Mouse (Mus musculus) embryonic facial prominence, embryonic 12.5 days (tissue): ENCODE measurements around the gene Upk3bl. TPM values are rescaled to one million over a fixed set of nuclear protein-coding genes. Genes with fewer than 3 reads are reported as not detected.
A peak's percentile ranks its signal among the peaks of the same experiment; 100 is the strongest.
"Not testable (repeated sequence)": the region's sequence is repeated elsewhere in the genome, so short reads cannot be mapped to it uniquely, and the experiment has no call there.

Experiments used
- ATAC-seq: fragments of 200-750 bp; cut with Nextera tagmentation; 2 replicates; pipeline ENCODE4 v1.8.0; 2017; ENCODE audit not compliant: insufficient number of reproducible peaks, insufficient read depth, low FRiP score, low TSS enrichment
- H3K27ac ChIP-seq: fragments of 300-500 bp; sonication (generic); 2 replicates; pipeline ENCODE4 v1.5.1; 2016; ENCODE audit warnings: mild to moderate bottlenecking
- H3K27me3 ChIP-seq: fragments of 300-500 bp; sonication (generic); 2 replicates; pipeline ENCODE4 v1.6.1; 2016; ENCODE audit warnings: mild to moderate bottlenecking, moderate library complexity
- H3K36me3 ChIP-seq: fragments of 300-500 bp; sonication (generic); 2 replicates; pipeline ENCODE4 v1.6.1; 2016; ENCODE audit warnings: mild to moderate bottlenecking
- H3K4me1 ChIP-seq: fragments of 300-500 bp; sonication (generic); 2 replicates; pipeline ENCODE4 v1.6.1; 2016
- H3K4me2 ChIP-seq: fragments of 300-500 bp; sonication (generic); replicated peaks from 2 replicates; pipeline ENCODE4 v1.6.1; 2016; ENCODE audit warnings: mild to moderate bottlenecking, moderate library complexity
- H3K4me3 ChIP-seq: fragments of 300-500 bp; sonication (generic); 2 replicates; pipeline ENCODE4 v1.5.1; 2016; ENCODE audit warnings: mild to moderate bottlenecking
- H3K9ac ChIP-seq: fragments of 300-500 bp; sonication (generic); 2 replicates; pipeline ENCODE4 v1.6.1; 2016; ENCODE audit warnings: mild to moderate bottlenecking, moderate library complexity
- H3K9me3 ChIP-seq: fragments of 300-500 bp; sonication (generic); 2 replicates; pipeline ENCODE4 v1.6.1; 2016; ENCODE audit warnings: mild to moderate bottlenecking, moderate library complexity
- WGBS: fragments of 180-500 bp; shearing (Covaris S2); methylation state at CpG from one replicate; pipeline ENCODE4 v1.1.7; 2016; 5-methylcytosine and 5-hydroxymethylcytosine counted together
- polyA plus RNA-seq: library from polyadenylated mRNA; unstranded; fragments of >200 nt; fragmentation: Nextera tagmentation; extraction: Ambion mirVana; gene quantifications from 2 replicates; pipeline ENCODE4 v1.2.1, GENCODE M21; 2016

Upk3bl gene
- polyA plus RNA-seq, 1 experiment from 2014 or later: 8.7 TPM

- H3K9me3 ChIP-seq: no peaks in the 10 kb centered on the region
- no peak overlapping the region for H3K4me3 ChIP-seq
- H3K9ac ChIP-seq: no peak overlapping the region
- H3K36me3 ChIP-seq: no peaks in the 10 kb centered on the region
- no peak for ATAC-seq
- peaks cover 12% of the 10 kb centered on the region for H3K4me1 ChIP-seq
- no peaks in the 10 kb centered on the region for H3K27me3 ChIP-seq
- H3K4me2 ChIP-seq: no peak overlapping the region
- H3K27ac ChIP-seq: 0 out of 2 replicates have a peak overlapping the region, but pooled peaks have one; percentile 36
- 77% methylated on average over 6 of the region's 6 CpGs for WGBS
These were observed 4.4 kb upstream of the Upk3bl start for GRCm38 (mm10) chr5:136049926-136050325.

GRCm38 (mm10) chr5:136051231-136052085 lies 2.8 kb upstream of the Upk3bl start:
- 17% methylated on average over 10 of the region's 10 CpGs for WGBS
- ATAC-seq: peak; percentile 83
- H3K9ac ChIP-seq: no peak overlapping the region
- H3K4me3 ChIP-seq: no peak overlapping the region
- H3K27ac ChIP-seq: peak overlapping the region; percentile 72
- H3K4me1 ChIP-seq: peaks cover 12% of the 10 kb centered on the region
- 0 out of 2 replicates have a peak overlapping the region, but pooled peaks have one; percentile 2 for H3K4me2 ChIP-seq
- no peaks in the 10 kb centered on the region for H3K9me3 ChIP-seq
- H3K36me3 ChIP-seq: no peaks in the 10 kb centered on the region
- no peaks in the 10 kb centered on the region for H3K27me3 ChIP-seq

GRCm38 (mm10) chr5:136052861-136053655 lies 1.2 kb upstream of the Upk3bl start:
- no peak for ATAC-seq
- Histone ChIP-seq H3K4me3 (no peak overlapping the region), H3K9me3 (no peaks in the 10 kb centered on the region), H3K36me3 (no peaks in the 10 kb centered on the region), H3K27me3 (no peaks in the 10 kb centered on the region), H3K9ac (no peak overlapping the region), H3K27ac (no peak overlapping the region), H3K4me2 (no peak overlapping the region), H3K4me1 (peaks cover 12% of the 10 kb centered on the region)
- WGBS: 80% methylated on average over 8 of the region's 8 CpGs

- H3K27me3 ChIP-seq: no peaks in the 10 kb centered on the region
- no peak overlapping the region for H3K27ac ChIP-seq
- H3K4me2 ChIP-seq: no peak overlapping the region
- H3K9me3 ChIP-seq: no peaks in the 10 kb centered on the region
- no peaks in the 10 kb centered on the region for H3K36me3 ChIP-seq
- ATAC-seq: no peak
- peaks cover 11% of the 10 kb centered on the region for H3K4me1 ChIP-seq
- H3K9ac ChIP-seq: no peak overlapping the region
- no peak overlapping the region for H3K4me3 ChIP-seq
- 37% methylated on average over 4 of the region's 4 CpGs for WGBS
These were observed 1.8 kb downstream of the Upk3bl start for GRCm38 (mm10) chr5:136056062-136056461.

- Histone ChIP-seq H3K4me3 (no peak overlapping the region), H3K9me3 (no peaks in the 10 kb centered on the region), H3K36me3 (no peaks in the 10 kb centered on the region), H3K9ac (0 out of 2 replicates have a peak overlapping the region, but pooled peaks have one; percentile 0), H3K27ac (no peak overlapping the region), H3K4me1 (peaks cover under 1% of the 10 kb centered on the region; the same call in 1 of the 2 replicates), H3K27me3 (0 out of 2 replicates have a peak, but pooled peaks cover 3% of the 10 kb centered on the region), H3K4me2 (no peak overlapping the region)
- 19% methylated on average over 8 of the region's 8 CpGs for WGBS
- no peak; the same call in 1 of the 2 replicates for ATAC-seq
These were observed 2.8 kb downstream of the Upk3bl start for GRCm38 (mm10) chr5:136057085-136057484.

- H3K36me3 ChIP-seq: no peaks in the 10 kb centered on the region
- H3K9ac ChIP-seq: no peak overlapping the region
- no peak overlapping the region for H3K4me2 ChIP-seq
- WGBS: 10% methylated on average over 12 of the region's 12 CpGs
- no peaks in the 10 kb centered on the region for H3K9me3 ChIP-seq
- no peak overlapping the region for H3K4me3 ChIP-seq
- no peak overlapping the region for H3K27ac ChIP-seq
- no peaks in the 10 kb centered on the region for H3K4me1 ChIP-seq
- H3K27me3 ChIP-seq: 0 out of 2 replicates have a peak, but pooled peaks cover 3% of the 10 kb centered on the region
- no peak for ATAC-seq
These were observed 7.3 kb downstream of the Upk3bl start for GRCm38 (mm10) chr5:136061567-136061966.

GRCm38 (mm10) chr5:136063920-136064319 lies 9.6 kb downstream of the Upk3bl start:
- no peak for ATAC-seq

GRCm38 (mm10) chr5:136066404-136067148 lies 12.3 kb downstream of the Upk3bl start:
- not testable (repeated sequence) for H3K4me2 ChIP-seq, ATAC-seq, H3K27me3 ChIP-seq, H3K4me3 ChIP-seq, H3K4me1 ChIP-seq, H3K9me3 ChIP-seq, H3K36me3 ChIP-seq, H3K27ac ChIP-seq, H3K9ac ChIP-seq
- 79% methylated on average over 11 of the region's 11 CpGs for WGBS

More at GRCm38 (mm10) chr5:136063920-136064319, 9.6 kb downstream of the Upk3bl start:
- Histone ChIP-seq H3K4me1 (no peaks in the 10 kb centered on the region), H3K36me3 (no peaks in the 10 kb centered on the region), H3K9me3 (no peaks in the 10 kb centered on the region), H3K9ac (no peak overlapping the region), H3K27ac (no peak overlapping the region), H3K27me3 (0 out of 2 replicates have a peak, but pooled peaks cover 3% of the 10 kb centered on the region), H3K4me3 (no peak overlapping the region), H3K4me2 (no peak overlapping the region)
- WGBS: 88% methylated on average over 10 of the region's 10 CpGs

- Histone ChIP-seq H3K27ac (no peak overlapping the region), H3K4me2 (no peak overlapping the region), H3K4me3 (no peak overlapping the region), H3K9me3 (no peaks in the 10 kb centered on the region), H3K27me3 (no peaks in the 10 kb centered on the region), H3K36me3 (no peaks in the 10 kb centered on the region), H3K4me1 (0 out of 2 replicates have a peak, but pooled peaks cover 3% of the 10 kb centered on the region), H3K9ac (no peak overlapping the region)
- whole genome bisulfite sequencing: 75% methylated on average over 2 of the region's 2 CpGs
- no peak for ATAC-seq
These were observed 15.1 kb downstream of the Upk3bl start for GRCm38 (mm10) chr5:136069411-136069810.

- WGBS: 64% methylated on average over 6 of the region's 6 CpGs
- Histone ChIP-seq H3K27me3 (no peaks in the 10 kb centered on the region), H3K9me3 (no peaks in the 10 kb centered on the region), H3K36me3 (no peaks in the 10 kb centered on the region), H3K27ac (no peak overlapping the region), H3K4me2 (no peak overlapping the region), H3K4me3 (no peak overlapping the region), H3K9ac (no peak overlapping the region), H3K4me1 (0 out of 2 replicates have a peak, but pooled peaks cover 3% of the 10 kb centered on the region)
- no peak for ATAC-seq
These were observed 18.8 kb downstream of the Upk3bl start for GRCm38 (mm10) chr5:136073051-136073450.

GRCm38 (mm10) chr5:136073526-136073925 lies 19.2 kb downstream of the Upk3bl start:
- H3K4me1 ChIP-seq: 0 out of 2 replicates have a peak, but pooled peaks cover 3% of the 10 kb centered on the region
- H3K9me3 ChIP-seq: no peaks in the 10 kb centered on the region
- no peak overlapping the region for H3K4me3 ChIP-seq
- H3K27ac ChIP-seq: no peak overlapping the region
- H3K9ac ChIP-seq: no peak overlapping the region
- 72% methylated on average over 11 of the region's 11 CpGs for WGBS
- H3K4me2 ChIP-seq: no peak overlapping the region
- ATAC-seq: no peak
- H3K36me3 ChIP-seq: no peaks in the 10 kb centered on the region
- H3K27me3 ChIP-seq: no peaks in the 10 kb centered on the region
